28 mouse cellular contexts compared by ENCODE assay signal in genomic region chr12:109553568-109553967, GRCm38 (mm10). TPM values are rescaled to one million over a fixed set of nuclear protein-coding genes. Genes with fewer than 3 reads are reported as not detected.
DNase-seq lines count a peak whose midpoint lies in the region; ATAC-seq lines count a peak whose summit lies in the region.
"Had no signal": no experiment of that assay in that cellular context is flagged by ENCODE, and none has a peak within 500 bp of the region (broad histone marks: within the 10 kb centered on the region; RNA-seq: fewer than 3 reads in every experiment).

No protein-coding gene starts in this region.

- ATAC-seq in midbrain, embryonic 15.5 days (replicated peaks) = no peak
- ATAC-seq in embryonic facial prominence, embryonic 12.5 days (ENCODE audit: insufficient number of reproducible peaks, insufficient read depth, low FRiP score, low TSS enrichment) = no peak
- ATAC-seq in forebrain, embryonic 14.5 days = no peak
- no peak for ATAC-seq in limb, embryonic 15.5 days (ENCODE audit: insufficient number of reproducible peaks, low FRiP score, low TSS enrichment, low read depth)
- ATAC-seq: activated CD4-positive, CD25-positive, alpha-beta regulatory T cell, adult 4 months; hindbrain, embryonic 16.5 days; intestine, embryonic 16.5 days had no signal

- H3K9ac ChIP-seq in midbrain, embryonic 15.5 days = no peak overlapping the region
- H3K9ac ChIP-seq in embryonic facial prominence, embryonic 12.5 days = no peak overlapping the region
- no peak overlapping the region for H3K9ac ChIP-seq in forebrain, embryonic 14.5 days (ENCODE audit: low read length)
- no peak overlapping the region for H3K9ac ChIP-seq in limb, embryonic 15.5 days

- H3K9me3 ChIP-seq in midbrain, embryonic 10.5 days (replicated peaks) = no peaks in the 10 kb centered on the region
- H3K9me3 ChIP-seq in midbrain, embryonic 15.5 days = no peaks in the 10 kb centered on the region
- no peaks in the 10 kb centered on the region for H3K9me3 ChIP-seq in embryonic facial prominence, embryonic 12.5 days
- H3K9me3 ChIP-seq in forebrain, embryonic 14.5 days (replicated peaks; ENCODE audit: control insufficient read depth, low read length) = no peaks in the 10 kb centered on the region
- no peaks in the 10 kb centered on the region for H3K9me3 ChIP-seq in limb, embryonic 15.5 days

- peaks cover 87% of the 10 kb centered on the region for H3K36me3 ChIP-seq in midbrain, embryonic 10.5 days
- H3K36me3 ChIP-seq in midbrain, embryonic 15.5 days (replicated peaks) = peaks cover 26% of the 10 kb centered on the region; the same call in 1 of the 2 replicates
- H3K36me3 ChIP-seq in embryonic facial prominence, embryonic 12.5 days = peaks cover 48% of the 10 kb centered on the region
- peaks cover 69% of the 10 kb centered on the region for H3K36me3 ChIP-seq in forebrain, embryonic 14.5 days (ENCODE audit: control insufficient read depth, insufficient read depth, low read length)
- peaks cover 47% of the 10 kb centered on the region for H3K36me3 ChIP-seq in limb, embryonic 15.5 days

- no peak overlapping the region for H3K4me2 ChIP-seq in midbrain, embryonic 15.5 days
- H3K4me2 ChIP-seq in embryonic facial prominence, embryonic 12.5 days (replicated peaks) = no peak overlapping the region
- H3K4me2 ChIP-seq in forebrain, embryonic 14.5 days (ENCODE audit: low read length) = no peak overlapping the region
- no peak overlapping the region for H3K4me2 ChIP-seq in limb, embryonic 15.5 days
- H3K4me2 ChIP-seq: heart, embryonic 11.5 days had no signal

- peaks cover 44% of the 10 kb centered on the region for H3K27me3 ChIP-seq in midbrain, embryonic 10.5 days (ENCODE audit: low read depth, poor library complexity, severe bottlenecking)
- H3K27me3 ChIP-seq in midbrain, embryonic 15.5 days (replicated peaks) = no peaks in the 10 kb centered on the region
- no peaks in the 10 kb centered on the region for H3K27me3 ChIP-seq in embryonic facial prominence, embryonic 12.5 days
- H3K27me3 ChIP-seq in forebrain, embryonic 14.5 days (replicated peaks; ENCODE audit: control insufficient read depth, insufficient read depth, low read length) = 0 out of 2 replicates have a peak, but pooled peaks cover 3% of the 10 kb centered on the region
- no peaks in the 10 kb centered on the region for H3K27me3 ChIP-seq in limb, embryonic 15.5 days

- DNase-seq in midbrain, embryonic 10.5 days (ENCODE audit: low spot score) = no peak
- DNase-seq in forebrain, embryonic 14.5 days (ENCODE audit: low spot score) = peak; percentile 16
- DNase-seq in layer of hippocampus, adult 18-20 months (ENCODE audit: low spot score in 2 of 2) = no peak
- DNase-seq in adipocyte (ENCODE audit: low spot score) = no peak
- DNase-seq: adrenal gland, postnatal 14 days; cerebellum, adult 2 months; cerebellum, postnatal 25 days; gastrocnemius, postnatal 14 days; heart, adult 11 months; kidney, adult 9 months; kidney, postnatal 14 days; layer of hippocampus, postnatal 36 days; lung, postnatal 10 days; midbrain, embryonic 14.5 days; thymus, adult 2 months had no signal

- WGBS in midbrain, embryonic 10.5 days = 36% methylated on average over 1 of the region's 1 CpGs
- WGBS in midbrain, embryonic 15.5 days = 33% methylated on average over 1 of the region's 1 CpGs
- 67% methylated on average over 1 of the region's 1 CpGs for WGBS in embryonic facial prominence, embryonic 12.5 days
- 17% methylated on average over 1 of the region's 1 CpGs for WGBS in forebrain, embryonic 14.5 days
- 82% methylated on average over 1 of the region's 1 CpGs for WGBS in limb, embryonic 15.5 days

- H3K4me3 ChIP-seq in midbrain, embryonic 10.5 days = no peak overlapping the region
- H3K4me3 ChIP-seq in midbrain, embryonic 15.5 days = no peak overlapping the region
- no peak overlapping the region for H3K4me3 ChIP-seq in embryonic facial prominence, embryonic 12.5 days
- no peak overlapping the region for H3K4me3 ChIP-seq in forebrain, embryonic 14.5 days (ENCODE audit: low read depth, low read length)
- H3K4me3 ChIP-seq in limb, embryonic 15.5 days = no peak overlapping the region
- H3K4me3 ChIP-seq: layer of hippocampus, adult 2 months had no signal

- peak overlapping the region; percentile 81 for H3K27ac ChIP-seq in midbrain, embryonic 10.5 days (replicated peaks)
- no peak overlapping the region for H3K27ac ChIP-seq in midbrain, embryonic 15.5 days
- H3K27ac ChIP-seq in embryonic facial prominence, embryonic 12.5 days = peak overlapping the region; percentile 73
- no peak overlapping the region for H3K27ac ChIP-seq in forebrain, embryonic 14.5 days (ENCODE audit: low read depth, low read length)
- H3K27ac ChIP-seq in limb, embryonic 15.5 days = peak overlapping the region; percentile 14; the same call in 1 of the 2 replicates
- H3K27ac ChIP-seq: layer of hippocampus, adult 2 months had no signal

- H3K4me1 ChIP-seq in midbrain, embryonic 10.5 days = peaks cover 90% of the 10 kb centered on the region
- peaks cover 7% of the 10 kb centered on the region for H3K4me1 ChIP-seq in midbrain, embryonic 15.5 days
- H3K4me1 ChIP-seq in embryonic facial prominence, embryonic 12.5 days = peaks cover 25% of the 10 kb centered on the region
- H3K4me1 ChIP-seq in forebrain, embryonic 14.5 days (ENCODE audit: control insufficient read depth, insufficient read depth, low read length) = peaks cover 18% of the 10 kb centered on the region; the same call in 1 of the 2 replicates
- peaks cover 36% of the 10 kb centered on the region for H3K4me1 ChIP-seq in limb, embryonic 15.5 days

RNA-seq across cellular contexts. Expression of gene Rtl1, which starts 46.6 kb away (rescaled TPM):
- 0.53 and 0.89 TPM in 2 replicates for polyA plus RNA-seq in midbrain, embryonic 10.5 days (2016; fragmentation: Nextera tagmentation; extraction: Ambion mirVana)
- polyA plus RNA-seq in midbrain, embryonic 15.5 days (2015; fragmentation: Nextera tagmentation; extraction: Ambion mirVana) = 1.7 and 2.7 TPM in 2 replicates
- 2.2 and 2.9 TPM in 2 replicates for polyA plus RNA-seq in embryonic facial prominence, embryonic 12.5 days (2016; fragmentation: Nextera tagmentation; extraction: Ambion mirVana)
- 0.37 and 0.58 TPM in 2 replicates for polyA plus RNA-seq in forebrain, embryonic 14.5 days (2014; fragmentation: Nextera tagmentation; extraction: Ambion mirVana)
- 3.7 and 3.9 TPM in 2 replicates for polyA plus RNA-seq in limb, embryonic 15.5 days (2015; fragmentation: Nextera tagmentation; extraction: Ambion mirVana)
- total RNA-seq in layer of hippocampus, adult 18-20 months (2021) = under 1 TPM; 0.08 to 0.17 TPM
- total RNA-seq: hematopoietic stem cell, adult 5-6 weeks; layer of hippocampus, postnatal 36 days; liver, adult 2 months; megakaryocyte progenitor cell, adult 5-6 weeks had no signal
- polyA plus RNA-seq: activated CD4-positive, CD25-positive, alpha-beta regulatory T cell, adult 4 months; C2C12; liver, adult 2 months; small intestine, adult 2 months had no signal

Comparison
In these comparisons a context has a peak if more than half of its experiments do, and no peak if none do; other contexts are left out.
1. H3K27ac ChIP-seq: peak in midbrain, embryonic 10.5 days (single experiment), embryonic facial prominence, embryonic 12.5 days (single experiment) and limb, embryonic 15.5 days (single experiment); none in midbrain, embryonic 15.5 days (single experiment) and forebrain, embryonic 14.5 days (single experiment).